Mouse (Mus musculus) erythroblast, embryonic 14.5 days (primary cell): ENCODE data around the gene Arxes1. TPM values are rescaled to one million over a fixed set of nuclear protein-coding genes. Genes with fewer than 3 reads are reported as not detected.
"Not testable (repeated sequence)": the region's sequence is repeated elsewhere in the genome, so short reads cannot be mapped to it uniquely, and the experiment has no call there.

Experiments
- H3K27me3 ChIP-seq: 2 replicates; pipeline ENCODE4 v1.6.1; 2012; ENCODE audit warnings: inconsistent platforms; ENCODE audit not compliant: control insufficient read depth
- H3K36me3 ChIP-seq: 2 replicates; pipeline ENCODE4 v1.6.1; 2012; ENCODE audit warnings: mild to moderate bottlenecking, inconsistent platforms; ENCODE audit not compliant: control insufficient read depth
- H3K4me1 ChIP-seq: 2 replicates; pipeline ENCODE4 v1.6.1; 2012; ENCODE audit warnings: inconsistent platforms; ENCODE audit not compliant: control insufficient read depth
- H3K4me3 ChIP-seq: replicated peaks from 2 replicates; pipeline ENCODE3; 2012; ENCODE audit warnings: moderate library complexity, mild to moderate bottlenecking, inconsistent platforms
- H3K9me3 ChIP-seq: 2 replicates; pipeline ENCODE4 v1.6.1; 2012; ENCODE audit warnings: low read length, inconsistent platforms, mixed read lengths; ENCODE audit not compliant: control insufficient read depth
- GATA1 ChIP-seq: IDR thresholded peaks from 2 replicates; pipeline ENCODE4 v1.6.1; 2012; ENCODE audit warnings: low read length, inconsistent platforms, mixed read lengths
- TAL1 ChIP-seq: IDR thresholded peaks from 3 replicates; pipeline ENCODE4 v1.6.1; 2012; ENCODE audit warnings: low read length, inconsistent platforms, mixed read lengths
- polyA plus RNA-seq: library from polyadenylated mRNA; stranded (reverse); fragments of >175 nt; gene quantifications from 2 replicates; pipeline ENCODE4 v1.2.3, GENCODE M21; 2012

Gene Arxes1
- polyA plus RNA-seq = 0.06 TPM in 1 of 2 replicates, not detected in the other

DNA sequence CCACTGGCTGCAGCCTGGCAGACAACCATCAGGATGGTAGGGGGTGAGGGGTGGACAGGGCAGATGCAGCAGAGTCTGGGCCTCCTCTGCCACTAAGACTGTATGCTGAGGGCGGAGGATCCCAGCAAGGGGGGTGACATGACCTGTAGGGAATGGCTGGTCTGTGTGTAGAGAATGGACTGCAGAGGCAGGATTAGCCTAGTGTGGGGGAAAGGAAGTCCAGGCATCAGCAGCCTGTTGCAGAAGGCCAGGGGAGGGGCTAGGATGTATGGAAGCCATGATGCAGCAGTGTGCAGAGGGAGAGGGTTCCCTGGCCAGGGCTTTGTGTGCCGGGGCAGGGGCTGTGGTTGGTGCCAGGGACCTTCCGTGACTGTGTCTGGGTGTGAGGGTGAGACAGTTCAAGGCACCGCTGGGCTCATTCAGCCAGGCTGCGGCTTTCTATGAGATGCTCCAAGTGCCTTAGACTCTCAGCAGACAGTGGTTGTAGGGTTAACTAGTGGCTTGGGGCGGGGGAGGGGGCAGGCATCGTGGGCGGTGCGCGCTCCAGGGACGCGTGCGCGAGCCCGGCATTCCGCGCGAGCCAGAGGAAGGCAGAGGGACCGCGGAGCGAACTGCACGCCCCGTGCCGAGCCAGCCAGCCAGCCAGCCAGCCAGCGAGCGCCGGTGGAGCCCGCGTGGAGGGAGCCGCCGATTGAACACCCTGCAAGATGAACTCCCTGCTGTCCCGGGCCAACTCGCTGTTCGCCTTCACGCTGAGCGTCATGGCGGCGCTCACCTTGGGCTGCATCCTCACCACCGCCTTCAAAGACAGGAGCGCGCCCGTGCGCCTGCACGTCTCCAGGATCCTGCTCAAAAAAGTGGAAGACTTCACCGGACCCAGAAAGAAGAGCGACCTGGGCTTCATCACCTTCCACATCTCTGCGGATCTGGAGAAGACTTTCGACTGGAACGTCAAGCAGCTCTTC is at the start of gene Arxes1:
Gene Arxes1, plus strand, starts transcription at position 569 of the 965 bp plus-strand sequence.
- not testable (repeated sequence) for H3K4me1 ChIP-seq, H3K4me3 ChIP-seq, H3K9me3 ChIP-seq, H3K36me3 ChIP-seq, H3K27me3 ChIP-seq

DNA sequence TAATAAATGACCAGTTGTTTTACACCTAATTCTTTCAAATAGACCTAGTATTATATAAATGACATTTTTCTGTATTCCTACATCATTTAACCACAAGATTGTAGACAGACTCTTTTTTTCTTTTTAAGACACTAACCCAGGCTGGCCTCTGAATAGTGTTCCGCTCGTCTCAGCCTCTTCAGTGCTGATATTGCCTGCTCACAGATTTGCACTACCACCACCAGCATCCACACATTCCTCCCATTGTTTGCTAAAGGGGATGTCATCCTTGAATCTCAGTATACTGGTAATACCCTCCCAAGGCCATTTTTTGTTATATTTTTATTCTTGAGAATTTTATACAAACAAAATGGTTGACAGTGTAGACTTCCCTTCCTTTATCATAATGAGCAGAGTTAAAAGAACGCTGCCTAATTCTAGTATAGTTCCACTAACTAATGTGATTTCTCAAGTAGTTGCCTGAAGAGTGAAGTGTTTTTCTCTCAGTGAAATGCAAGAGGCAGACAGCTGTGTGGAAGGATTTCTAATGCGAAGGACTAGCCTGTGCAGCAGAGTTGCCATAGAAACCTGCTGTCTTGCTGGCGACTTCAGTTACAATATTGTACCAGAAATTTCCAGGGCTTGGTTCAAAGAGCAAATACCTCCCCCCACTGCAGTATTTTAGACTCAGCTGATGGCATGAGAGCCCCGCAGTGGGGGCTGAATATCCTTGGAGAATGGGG is 48.5 kb upstream of the Arxes1 start:
- Histone ChIP-seq H3K4me1 (no peaks in the 10 kb centered on the region), H3K36me3 (no peaks in the 10 kb centered on the region), H3K4me3 (no peak overlapping the region), H3K27me3 (no peaks in the 10 kb centered on the region), H3K9me3 (no peaks in the 10 kb centered on the region)
- TF ChIP-seq TAL1 (no peak), GATA1 (no peak)

DNA sequence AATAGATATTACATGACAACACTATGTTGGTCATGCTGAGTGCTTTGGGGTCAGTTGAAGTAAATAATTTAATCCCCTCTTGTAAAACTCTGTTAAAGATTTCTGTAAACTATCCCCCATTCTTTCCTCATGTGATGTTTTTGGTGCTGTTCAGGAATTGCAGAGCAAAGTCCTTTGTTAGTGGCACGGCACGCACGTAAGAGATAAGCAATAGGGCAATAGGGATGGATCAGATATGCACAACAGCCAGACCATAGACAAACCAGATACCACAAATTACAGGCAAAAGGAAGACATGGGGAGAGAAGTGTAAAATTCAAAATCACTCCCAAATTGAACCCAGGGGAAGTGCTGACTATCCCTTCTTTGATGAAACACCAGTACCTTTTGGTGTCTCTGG is 46.9 kb upstream of the Arxes1 start:
- no peaks in the 10 kb centered on the region for H3K27me3 ChIP-seq
- no peaks in the 10 kb centered on the region for H3K36me3 ChIP-seq
- TF ChIP-seq TAL1 (no peak), GATA1 (no peak)
- no peaks in the 10 kb centered on the region for H3K4me1 ChIP-seq
- H3K4me3 ChIP-seq = no peak overlapping the region
- no peaks in the 10 kb centered on the region for H3K9me3 ChIP-seq

DNA sequence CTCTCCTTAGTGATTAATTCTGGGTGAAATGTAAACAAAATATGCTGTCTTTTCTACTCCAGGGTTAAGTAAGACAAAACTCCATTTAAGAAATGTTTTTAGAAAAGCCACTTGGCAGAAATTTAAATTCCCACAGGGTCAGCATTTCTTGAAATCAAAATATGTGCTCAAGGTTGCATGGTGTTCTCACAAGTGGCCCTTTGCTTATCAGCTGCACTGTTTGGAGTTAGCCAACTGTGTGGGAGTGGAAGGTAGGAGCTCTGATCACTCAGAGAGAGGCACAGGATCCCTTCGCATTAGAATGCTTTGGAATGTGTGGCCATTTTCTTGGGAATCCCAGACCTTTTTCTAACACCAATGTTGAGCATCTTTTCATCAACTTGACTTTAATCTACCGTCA is 42.5 kb upstream of the Arxes1 start:
- no peak overlapping the region for H3K4me3 ChIP-seq
- H3K36me3 ChIP-seq = no peaks in the 10 kb centered on the region
- no peaks in the 10 kb centered on the region for H3K27me3 ChIP-seq
- H3K9me3 ChIP-seq = no peaks in the 10 kb centered on the region
- TF ChIP-seq TAL1 = no peak
- no peak for TF ChIP-seq GATA1
- H3K4me1 ChIP-seq = no peaks in the 10 kb centered on the region

DNA sequence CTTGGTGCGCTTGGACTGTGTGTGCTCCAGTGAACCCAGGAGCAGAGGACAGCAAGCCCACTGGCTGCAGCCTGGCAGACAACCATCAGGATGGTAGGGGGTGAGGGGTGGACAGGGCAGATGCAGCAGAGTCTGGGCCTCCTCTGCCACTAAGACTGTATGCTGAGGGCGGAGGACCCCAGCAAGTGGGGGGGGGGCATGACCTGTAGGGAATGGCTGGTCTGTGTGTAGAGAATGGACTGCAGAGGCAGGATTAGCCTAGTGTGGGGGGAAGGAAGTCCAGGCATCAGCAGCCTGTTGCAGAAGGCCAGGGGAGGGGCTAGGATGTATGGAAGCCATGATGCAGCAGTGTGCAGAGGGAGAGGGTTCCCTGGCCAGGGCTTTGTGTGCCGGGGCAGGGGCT is 40.0 kb upstream of the Arxes1 start:
- not testable (repeated sequence) for H3K4me1 ChIP-seq, H3K36me3 ChIP-seq, H3K9me3 ChIP-seq, H3K4me3 ChIP-seq, H3K27me3 ChIP-seq

DNA sequence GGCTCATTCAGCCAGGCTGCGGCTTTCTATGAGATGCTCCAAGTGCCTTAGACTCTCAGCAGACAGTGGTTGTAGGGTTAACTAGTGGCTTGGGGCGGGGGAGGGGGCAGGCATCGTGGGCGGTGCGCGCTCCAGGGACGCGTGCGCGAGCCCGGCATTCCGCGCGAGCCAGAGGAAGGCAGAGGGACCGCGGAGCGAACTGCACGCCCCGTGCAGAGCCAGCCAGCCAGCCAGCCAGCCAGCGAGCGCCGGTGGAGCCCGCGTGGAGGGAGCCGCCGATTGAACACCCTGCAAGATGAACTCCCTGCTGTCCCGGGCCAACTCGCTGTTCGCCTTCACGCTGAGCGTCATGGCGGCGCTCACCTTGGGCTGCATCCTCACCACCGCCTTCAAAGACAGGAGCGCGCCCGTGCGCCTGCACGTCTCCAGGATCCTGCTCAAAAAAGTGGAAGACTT is 39.5 kb upstream of the Arxes1 start, which contains the start of gene Arxes2:
Gene Arxes2, plus strand, starts transcription at position 161 of the 456 bp plus-strand sequence.
- not testable (repeated sequence) for H3K27me3 ChIP-seq, H3K4me1 ChIP-seq, H3K4me3 ChIP-seq, H3K36me3 ChIP-seq, H3K9me3 ChIP-seq

DNA sequence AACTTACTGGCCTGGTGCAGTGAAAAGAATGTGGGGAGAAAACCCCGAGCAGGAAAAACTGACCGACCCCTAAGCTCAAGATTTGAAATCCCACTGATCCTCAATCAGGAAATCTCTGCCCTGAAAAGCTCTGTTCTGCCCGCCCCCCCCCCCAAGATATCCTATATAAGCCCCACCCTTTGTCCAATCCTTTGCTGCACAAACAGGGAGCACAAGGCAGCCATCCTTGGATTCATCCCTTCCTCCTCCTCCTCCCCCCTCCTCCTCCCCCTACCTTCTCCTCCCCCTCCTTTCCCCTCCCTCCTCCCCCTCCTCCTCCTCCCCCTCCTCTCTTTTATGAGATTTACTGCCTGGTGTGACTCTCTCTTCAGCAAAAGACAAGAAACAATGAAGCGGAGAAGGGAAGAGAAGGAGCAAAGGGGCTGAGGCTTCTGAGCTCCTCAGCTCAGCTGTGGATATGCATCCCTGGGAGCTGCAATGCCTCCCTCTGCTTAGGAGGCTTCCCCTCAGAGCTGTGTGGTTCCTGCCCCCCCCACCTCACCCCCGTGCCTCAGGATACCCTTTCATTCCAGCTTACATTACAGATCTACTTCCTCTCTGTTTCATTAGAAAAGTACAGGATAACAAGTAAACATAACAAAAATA is 25.8 kb upstream of the Arxes1 start:
- H3K27me3 ChIP-seq = no peaks in the 10 kb centered on the region
- no peaks in the 10 kb centered on the region for H3K36me3 ChIP-seq
- no peak for TF ChIP-seq TAL1
- TF ChIP-seq GATA1 = no peak
- H3K4me3 ChIP-seq = no peak overlapping the region
- no peaks in the 10 kb centered on the region for H3K9me3 ChIP-seq
- no peaks in the 10 kb centered on the region for H3K4me1 ChIP-seq

DNA sequence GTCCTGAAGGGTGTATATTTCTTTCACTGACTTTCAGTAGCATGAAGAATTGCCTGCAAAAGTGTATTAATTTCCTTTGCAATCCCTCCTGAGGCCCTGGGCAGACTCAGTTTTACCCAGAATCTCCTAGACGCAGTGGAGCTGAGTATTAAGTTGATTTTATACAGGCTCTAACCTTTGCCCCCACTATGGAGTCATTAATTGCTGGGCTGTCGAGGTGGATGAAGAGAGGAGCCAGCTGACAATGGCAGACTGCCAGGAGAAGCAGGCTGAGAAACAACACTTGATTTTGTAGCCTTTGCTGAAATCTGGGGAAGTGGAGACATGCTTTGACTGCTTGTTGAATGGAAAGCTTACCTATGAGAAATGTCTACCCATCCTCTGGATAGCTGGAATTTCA is 18.8 kb upstream of the Arxes1 start:
- Histone ChIP-seq H3K27me3 (no peaks in the 10 kb centered on the region), H3K9me3 (no peaks in the 10 kb centered on the region), H3K4me3 (no peak overlapping the region), H3K4me1 (no peaks in the 10 kb centered on the region), H3K36me3 (no peaks in the 10 kb centered on the region)
- TF ChIP-seq TAL1 = no peak
- TF ChIP-seq GATA1 = no peak

DNA sequence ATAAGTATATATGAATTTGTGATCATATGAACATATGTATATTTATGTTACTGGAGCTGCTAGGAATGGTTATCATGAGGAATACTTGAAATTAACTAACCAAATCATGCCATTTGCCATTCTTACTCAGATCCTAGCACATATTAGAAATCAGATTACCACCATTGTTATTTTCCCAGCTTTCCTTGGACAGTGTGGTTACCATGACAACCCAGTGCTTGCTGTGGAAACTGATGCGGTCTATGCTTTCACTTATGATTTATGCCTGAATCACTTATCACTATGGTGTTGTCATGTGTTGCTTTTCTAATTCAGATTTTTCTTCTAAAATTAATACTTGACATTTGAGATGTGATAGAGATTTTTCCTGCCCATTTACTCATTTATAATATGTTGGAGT is 2.8 kb upstream of the Arxes1 start:
- no peaks in the 10 kb centered on the region for H3K4me1 ChIP-seq
- H3K4me3 ChIP-seq = no peak overlapping the region
- H3K9me3 ChIP-seq = no peaks in the 10 kb centered on the region
- peaks cover 8% of the 10 kb centered on the region for H3K27me3 ChIP-seq
- TF ChIP-seq TAL1 (no peak), GATA1 (no peak)
- H3K36me3 ChIP-seq = no peaks in the 10 kb centered on the region
